Mouse (Mus musculus): ENCODE measurements around the gene Cyp4b1.

DNA sequence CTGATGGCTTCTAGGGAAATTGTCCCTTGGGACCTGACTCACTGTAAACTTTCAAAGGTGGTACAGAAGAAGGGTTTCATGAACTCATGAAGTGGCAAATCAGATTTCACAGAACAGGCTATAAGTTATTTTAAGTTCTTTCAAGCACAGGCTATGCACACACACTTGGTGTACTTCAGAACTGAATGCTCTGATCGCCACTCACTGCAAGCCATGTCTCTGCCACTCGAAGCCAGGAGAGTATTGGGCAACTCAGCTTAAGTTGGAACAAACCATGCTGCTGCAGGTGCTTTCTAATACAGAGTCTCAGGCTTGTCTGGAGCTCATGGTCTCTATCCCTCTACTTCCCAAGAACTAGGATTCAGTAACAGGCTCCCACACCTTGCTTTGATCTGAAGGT lies 71.7 kb downstream of the Cyp4b1 start:
- TF ChIP-seq POLR2A (IDR thresholded peaks at IDR 0.05; ENCODE audit: insufficient read length, low read depth) (no peak), SRF (IDR thresholded peaks at IDR 0.05; ENCODE audit: control insufficient read depth, insufficient read length, low read depth) (no peak), E2F4 (IDR thresholded peaks at IDR 0.05; ENCODE audit: insufficient read depth) (no peak), MYOD1 (IDR thresholded peaks at IDR 0.05; ENCODE audit: control insufficient read depth in 1 of 3, insufficient read length in 2 of 3, low read depth in 2 of 3) (no peak), REST (IDR thresholded peaks at IDR 0.05; ENCODE audit: insufficient read depth, insufficient read length) (no peak), USF1 (IDR thresholded peaks at IDR 0.05; ENCODE audit: low read depth) (no peak), POLR2AphosphoS2 (IDR thresholded peaks at IDR 0.05; ENCODE audit: insufficient read length, low read depth) (no peak)

Measured in myocyte (in vitro differentiated cells).